Mouse (Mus musculus) heart, embryonic 11.5 days (tissue): ENCODE data around the gene Stat6. TPM values are rescaled to one million over a fixed set of nuclear protein-coding genes. Genes with fewer than 3 reads are reported as not detected.

Experiments used
- ATAC-seq: fragments of 200-750 bp; cut with Nextera tagmentation; replicated peaks from 2 replicates; pipeline ENCODE4 v1.8.0; 2017; ENCODE audit warnings: moderate library complexity; ENCODE audit not compliant: insufficient number of reproducible peaks, low FRiP score, low TSS enrichment
- H3K27ac ChIP-seq: fragments of 300-500 bp; sonication (generic); 2 replicates; pipeline ENCODE4 v1.5.1; 2014; ENCODE audit warnings: mild to moderate bottlenecking, low read depth, low read length
- H3K27me3 ChIP-seq: fragments of 300-500 bp; sonication (generic); 2 replicates; pipeline ENCODE4 v1.6.1; 2014; ENCODE audit warnings: mild to moderate bottlenecking, low read length, mixed read lengths; ENCODE audit not compliant: control insufficient read depth, insufficient read depth
- H3K36me3 ChIP-seq: fragments of 300-500 bp; sonication (generic); 2 replicates; pipeline ENCODE4 v1.6.1; 2014; ENCODE audit warnings: mild to moderate bottlenecking, low read length, moderate library complexity, mixed read lengths; ENCODE audit not compliant: control insufficient read depth, insufficient read depth
- H3K4me1 ChIP-seq: fragments of 300-500 bp; sonication (generic); 2 replicates; pipeline ENCODE4 v1.6.1; 2014; ENCODE audit warnings: low read length; ENCODE audit not compliant: control insufficient read depth, insufficient read depth
- H3K4me2 ChIP-seq: fragments of 300-500 bp; sonication (generic); 2 replicates; pipeline ENCODE4 v1.6.1; 2014; ENCODE audit warnings: mild to moderate bottlenecking, moderate library complexity
- H3K4me3 ChIP-seq: fragments of 300-500 bp; sonication (generic); 2 replicates; pipeline ENCODE4 v1.5.1; 2014; ENCODE audit warnings: low read depth, low read length
- H3K9ac ChIP-seq: fragments of 300-500 bp; sonication (generic); 2 replicates; pipeline ENCODE4 v1.6.1; 2014; ENCODE audit warnings: mild to moderate bottlenecking, low read depth, low read length, moderate library complexity
- H3K9me3 ChIP-seq: fragments of 300-500 bp; sonication (generic); replicated peaks from 2 replicates; pipeline ENCODE4 v1.6.1; 2016; ENCODE audit warnings: low read length; ENCODE audit not compliant: control insufficient read depth
- WGBS: fragments of 180-500 bp; shearing (Covaris S2); extraction: QIAGEN DNeasy Blood & Tissue Kit; methylation state at CpG from one replicate; pipeline ENCODE4 v1.1.7; 2014; ENCODE audit not compliant: insufficient replicate concordance; 5-methylcytosine and 5-hydroxymethylcytosine counted together
- polyA plus RNA-seq: library from polyadenylated mRNA; unstranded; fragments of >200 nt; fragmentation: Nextera tagmentation; extraction: Ambion mirVana; gene quantifications from 2 replicates; pipeline ENCODE4 v1.2.1, GENCODE M21; 2014

Gene Stat6
- polyA plus RNA-seq: 21.0 and 27.1 TPM in 2 replicates

- ATAC-seq: peak; percentile 61
- H3K27ac ChIP-seq: peak within 1 kb of the TSS; percentile 91
- peak within 1 kb of the TSS; percentile 86 for H3K9ac ChIP-seq
- WGBS: 3% methylated on average over 36 of the region's 37 CpGs
- peak within 1 kb of the TSS; percentile 69 for H3K4me3 ChIP-seq
- no peaks in the 10 kb centered on the region for H3K27me3 ChIP-seq
- no peaks in the 10 kb centered on the region for H3K9me3 ChIP-seq
- peak within 1 kb of the TSS; percentile 94 for H3K4me2 ChIP-seq
- peaks cover 12% of the 10 kb centered on the region for H3K4me1 ChIP-seq
- H3K36me3 ChIP-seq: no peaks in the 10 kb centered on the region
Measured at GRCm38 (mm10) chr10:127642772-127643552, at the start of gene Stat6. Gene Stat6, plus strand, starts transcription at chr10:127642986.

- Histone ChIP-seq H3K9ac (no peak overlapping the region), H3K9me3 (no peaks in the 10 kb centered on the region), H3K4me3 (no peak overlapping the region), H3K4me1 (peaks cover 63% of the 10 kb centered on the region), H3K4me2 (no peak overlapping the region), H3K27ac (no peak overlapping the region), H3K36me3 (peaks cover 12% of the 10 kb centered on the region; the same call in 1 of the 2 replicates), H3K27me3 (no peaks in the 10 kb centered on the region)
- 69% methylated on average over 8 of the region's 8 CpGs for WGBS
- ATAC-seq: no peak
Measured at GRCm38 (mm10) chr10:127594405-127594804, 48.4 kb upstream of the Stat6 start.

GRCm38 (mm10) chr10:127594930-127595715, 47.7 kb upstream of the Stat6 start:
- ATAC-seq: no peak
- Histone ChIP-seq H3K4me2 (no peak overlapping the region), H3K4me3 (no peak overlapping the region), H3K27ac (no peak overlapping the region), H3K36me3 (peaks cover 10% of the 10 kb centered on the region; the same call in 1 of the 2 replicates), H3K9ac (no peak overlapping the region), H3K27me3 (no peaks in the 10 kb centered on the region), H3K9me3 (no peaks in the 10 kb centered on the region), H3K4me1 (peaks cover 70% of the 10 kb centered on the region)
- 74% methylated on average over 30 of the region's 30 CpGs for WGBS

- H3K4me3 ChIP-seq: no peak overlapping the region
- no peak overlapping the region for H3K9ac ChIP-seq
- H3K4me2 ChIP-seq: 0 out of 2 replicates have a peak overlapping the region, but pooled peaks have one; percentile 0
- 0 out of 2 replicates have a peak, but pooled peaks cover 6% of the 10 kb centered on the region for H3K36me3 ChIP-seq
- H3K27me3 ChIP-seq: no peaks in the 10 kb centered on the region
- peak overlapping the region; percentile 38; the same call in 1 of the 2 replicates for H3K27ac ChIP-seq
- no peaks in the 10 kb centered on the region for H3K9me3 ChIP-seq
- no peak for ATAC-seq
- WGBS: 32% methylated on average over 7 of the region's 7 CpGs
- peaks cover 73% of the 10 kb centered on the region for H3K4me1 ChIP-seq
Measured at GRCm38 (mm10) chr10:127596321-127596941, 46.4 kb upstream of the Stat6 start.

GRCm38 (mm10) chr10:127597311-127597901, 45.4 kb upstream of the Stat6 start:
- WGBS: 71% methylated on average over 5 of the region's 5 CpGs
- Histone ChIP-seq H3K9ac (no peak overlapping the region), H3K4me2 (no peak overlapping the region), H3K27ac (peak overlapping the region; percentile 52), H3K27me3 (no peaks in the 10 kb centered on the region), H3K4me1 (peaks cover 63% of the 10 kb centered on the region), H3K36me3 (peaks cover 14% of the 10 kb centered on the region; the same call in 1 of the 2 replicates), H3K4me3 (no peak overlapping the region), H3K9me3 (no peaks in the 10 kb centered on the region)
- no peak for ATAC-seq

- Histone ChIP-seq H3K36me3 (peaks cover 8% of the 10 kb centered on the region; the same call in 1 of the 2 replicates), H3K27ac (no peak overlapping the region), H3K9me3 (no peaks in the 10 kb centered on the region), H3K9ac (no peak overlapping the region), H3K4me3 (no peak overlapping the region), H3K4me1 (peaks cover 68% of the 10 kb centered on the region), H3K27me3 (no peaks in the 10 kb centered on the region), H3K4me2 (no peak overlapping the region)
- 35% methylated on average over 8 of the region's 8 CpGs for WGBS
- ATAC-seq: no peak
Measured at GRCm38 (mm10) chr10:127598607-127599006, 44.2 kb upstream of the Stat6 start.

- Histone ChIP-seq H3K9me3 (no peaks in the 10 kb centered on the region), H3K27me3 (no peaks in the 10 kb centered on the region), H3K4me3 (no peak overlapping the region), H3K4me2 (no peak overlapping the region), H3K36me3 (peaks cover 8% of the 10 kb centered on the region; the same call in 1 of the 2 replicates), H3K4me1 (peaks cover 72% of the 10 kb centered on the region), H3K27ac (peak overlapping the region; percentile 61; the same call in 1 of the 2 replicates), H3K9ac (no peak overlapping the region)
- no peak for ATAC-seq
- WGBS: 86% methylated on average over 11 of the region's 11 CpGs
Measured at GRCm38 (mm10) chr10:127599252-127599651, 43.5 kb upstream of the Stat6 start.
